Mouse (Mus musculus) heart, embryonic 12.5 days (tissue): ENCODE measurements around the gene Hecw2. TPM values are rescaled to one million over a fixed set of nuclear protein-coding genes. Genes with fewer than 3 reads are reported as not detected.

Experiments used
- ATAC-seq: fragments of 200-750 bp; cut with Nextera tagmentation; 2 replicates; pipeline ENCODE4 v1.8.0; 2017; ENCODE audit warnings: moderate TSS enrichment, moderate library complexity; ENCODE audit not compliant: insufficient number of reproducible peaks, low FRiP score
- H3K27ac ChIP-seq: fragments of 300-500 bp; sonication (generic); 2 replicates; pipeline ENCODE4 v1.5.1; 2016; ENCODE audit warnings: mild to moderate bottlenecking, moderate library complexity; ENCODE audit not compliant: poor library complexity, severe bottlenecking
- H3K27me3 ChIP-seq: fragments of 300-500 bp; sonication (generic); replicated peaks from 2 replicates; pipeline ENCODE4 v1.6.1; 2016; ENCODE audit warnings: mild to moderate bottlenecking, moderate library complexity
- H3K36me3 ChIP-seq: fragments of 300-500 bp; sonication (generic); 2 replicates; pipeline ENCODE4 v1.6.1; 2016; ENCODE audit warnings: mild to moderate bottlenecking, moderate library complexity
- H3K4me1 ChIP-seq: fragments of 300-500 bp; sonication (generic); replicated peaks from 2 replicates; pipeline ENCODE4 v1.6.1; 2016; ENCODE audit warnings: mild to moderate bottlenecking
- H3K4me2 ChIP-seq: fragments of 300-500 bp; sonication (generic); 2 replicates; pipeline ENCODE4 v1.6.1; 2016; ENCODE audit warnings: mild to moderate bottlenecking, moderate library complexity
- H3K4me3 ChIP-seq: fragments of 300-500 bp; sonication (generic); 2 replicates; pipeline ENCODE4 v1.5.1; 2016; ENCODE audit warnings: mild to moderate bottlenecking
- H3K9ac ChIP-seq: fragments of 300-500 bp; sonication (generic); 2 replicates; pipeline ENCODE4 v1.6.1; 2016; ENCODE audit warnings: mild to moderate bottlenecking, moderate library complexity
- H3K9me3 ChIP-seq: fragments of 300-500 bp; sonication (generic); replicated peaks from 2 replicates; pipeline ENCODE4 v1.6.1; 2016; ENCODE audit warnings: mild to moderate bottlenecking, moderate library complexity
- WGBS: fragments of 180-500 bp; shearing (Covaris S2); methylation state at CpG from one replicate; pipeline ENCODE4 v1.1.7; 2016; 5-methylcytosine and 5-hydroxymethylcytosine counted together
- polyA plus RNA-seq: library from polyadenylated mRNA; unstranded; fragments of >200 nt; fragmentation: Nextera tagmentation; extraction: Ambion mirVana; gene quantifications from 2 replicates; pipeline ENCODE4 v1.2.1, GENCODE M21; 2016

Gene Hecw2
- polyA plus RNA-seq, 1 experiment from 2014 or later: 8.2 TPM

DNA sequence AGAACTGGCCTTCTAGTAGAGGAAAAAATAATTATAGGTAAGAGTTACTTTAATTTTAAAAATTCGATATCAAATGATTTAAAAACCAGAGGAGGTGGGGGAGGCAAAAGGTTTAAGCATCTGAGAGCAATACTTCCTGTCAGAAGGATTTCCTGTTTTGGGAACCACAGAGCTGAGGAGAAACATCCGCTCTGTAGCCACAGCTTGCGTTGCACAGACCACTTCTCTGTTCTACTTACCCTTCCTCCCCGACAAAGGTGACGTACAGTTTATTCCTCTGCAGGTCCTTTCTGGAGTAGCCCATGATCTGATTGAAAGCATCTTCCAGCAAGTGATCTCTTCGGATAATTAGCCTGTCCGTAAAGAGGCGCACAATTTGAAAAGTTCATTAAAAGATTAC, 343.6 kb downstream of the Hecw2 start:
- H3K4me1 ChIP-seq: no peaks in the 10 kb centered on the region
- peaks cover 12% of the 10 kb centered on the region for H3K36me3 ChIP-seq
- WGBS: 66% methylated on average over 8 of the region's 8 CpGs
- no peaks in the 10 kb centered on the region for H3K9me3 ChIP-seq
- no peak overlapping the region for H3K4me3 ChIP-seq
- no peak for ATAC-seq
- H3K27me3 ChIP-seq: no peaks in the 10 kb centered on the region
- H3K27ac ChIP-seq: no peak overlapping the region
- H3K9ac ChIP-seq: no peak overlapping the region
- H3K4me2 ChIP-seq: no peak overlapping the region

DNA sequence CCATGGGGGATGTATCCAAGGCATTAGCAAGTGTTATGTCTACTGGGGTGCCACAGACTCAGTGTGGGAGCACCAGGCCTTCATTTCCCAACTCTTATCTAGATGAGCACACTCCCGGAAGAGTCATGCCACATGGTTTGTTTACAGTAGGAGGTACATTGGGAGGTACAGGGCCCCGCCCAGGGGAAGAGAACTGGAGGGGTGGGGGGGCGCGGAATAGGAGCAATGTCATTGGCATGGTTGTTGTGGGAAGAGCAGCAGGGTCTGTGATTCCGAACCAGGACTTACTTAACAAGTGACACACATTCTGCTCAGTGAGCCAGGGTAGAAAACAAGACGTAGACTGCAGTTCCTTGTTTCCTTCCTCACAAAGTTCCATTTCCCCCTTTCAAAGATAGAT, 344.1 kb downstream of the Hecw2 start:
- 70% methylated on average over 6 of the region's 6 CpGs for WGBS
- no peak overlapping the region for H3K9ac ChIP-seq
- no peak overlapping the region for H3K27ac ChIP-seq
- no peak overlapping the region for H3K4me3 ChIP-seq
- H3K9me3 ChIP-seq: no peaks in the 10 kb centered on the region
- no peaks in the 10 kb centered on the region for H3K27me3 ChIP-seq
- no peaks in the 10 kb centered on the region for H3K4me1 ChIP-seq
- no peak for ATAC-seq
- H3K4me2 ChIP-seq: no peak overlapping the region
- H3K36me3 ChIP-seq: peaks cover 12% of the 10 kb centered on the region

DNA sequence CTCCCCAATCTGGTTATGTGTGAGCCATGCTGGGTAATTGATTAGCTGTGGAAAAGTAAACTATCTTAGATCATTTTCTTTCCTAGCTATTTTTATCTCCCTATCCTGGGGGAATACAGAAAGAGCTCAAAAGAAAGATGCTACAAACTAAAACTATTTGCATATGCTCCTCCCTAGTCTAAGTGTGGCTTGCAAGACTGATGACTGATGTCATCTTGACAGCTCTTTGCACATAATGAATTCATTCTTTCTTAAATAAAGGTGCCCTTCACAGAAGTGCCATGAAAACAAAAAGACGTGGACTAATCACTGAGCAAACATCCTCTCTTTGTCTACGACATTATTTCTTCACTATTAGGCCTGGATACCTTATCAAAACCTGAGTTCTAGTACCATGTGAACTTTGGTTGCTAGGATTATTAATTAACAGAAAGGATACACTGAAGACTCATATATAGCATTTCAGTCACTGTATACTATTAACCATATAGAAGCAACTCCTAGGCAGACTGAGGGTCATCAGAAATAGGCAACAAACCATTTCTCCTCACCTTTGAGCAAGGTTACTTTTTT, 348.2 kb downstream of the Hecw2 start:
- Histone ChIP-seq H3K4me2 (no peak overlapping the region), H3K27me3 (no peaks in the 10 kb centered on the region), H3K36me3 (peaks cover 12% of the 10 kb centered on the region), H3K9ac (no peak overlapping the region), H3K4me3 (no peak overlapping the region), H3K9me3 (no peaks in the 10 kb centered on the region), H3K4me1 (no peaks in the 10 kb centered on the region), H3K27ac (no peak overlapping the region)
- no peak for ATAC-seq
- 39% methylated on average over 2 of the region's 2 CpGs for WGBS

DNA sequence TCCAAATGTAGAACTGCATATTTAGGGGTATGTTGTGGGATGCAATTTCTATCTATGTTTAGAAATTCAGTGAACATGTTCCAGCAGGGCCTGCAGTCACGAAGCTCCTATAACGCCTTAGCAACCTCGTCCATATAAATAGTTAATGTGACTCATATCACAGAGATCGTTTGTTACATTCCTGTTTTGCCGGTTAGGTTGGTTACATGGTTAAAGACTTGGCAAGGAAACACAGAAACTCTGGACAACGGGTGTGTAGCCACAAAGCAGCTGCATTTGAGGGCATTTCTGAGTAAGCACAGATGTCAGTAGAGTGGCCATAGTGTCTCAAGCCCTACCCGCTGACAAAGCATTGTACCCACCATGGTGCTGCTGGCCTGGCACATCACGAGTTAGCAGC, 349.1 kb downstream of the Hecw2 start:
- H3K4me1 ChIP-seq: no peaks in the 10 kb centered on the region
- H3K27me3 ChIP-seq: no peaks in the 10 kb centered on the region
- 75% methylated on average over 8 of the region's 8 CpGs for WGBS
- no peak overlapping the region for H3K4me3 ChIP-seq
- H3K4me2 ChIP-seq: no peak overlapping the region
- ATAC-seq: no peak
- H3K36me3 ChIP-seq: peaks cover 11% of the 10 kb centered on the region
- H3K9me3 ChIP-seq: no peaks in the 10 kb centered on the region
- no peak overlapping the region for H3K27ac ChIP-seq
- H3K9ac ChIP-seq: no peak overlapping the region

DNA sequence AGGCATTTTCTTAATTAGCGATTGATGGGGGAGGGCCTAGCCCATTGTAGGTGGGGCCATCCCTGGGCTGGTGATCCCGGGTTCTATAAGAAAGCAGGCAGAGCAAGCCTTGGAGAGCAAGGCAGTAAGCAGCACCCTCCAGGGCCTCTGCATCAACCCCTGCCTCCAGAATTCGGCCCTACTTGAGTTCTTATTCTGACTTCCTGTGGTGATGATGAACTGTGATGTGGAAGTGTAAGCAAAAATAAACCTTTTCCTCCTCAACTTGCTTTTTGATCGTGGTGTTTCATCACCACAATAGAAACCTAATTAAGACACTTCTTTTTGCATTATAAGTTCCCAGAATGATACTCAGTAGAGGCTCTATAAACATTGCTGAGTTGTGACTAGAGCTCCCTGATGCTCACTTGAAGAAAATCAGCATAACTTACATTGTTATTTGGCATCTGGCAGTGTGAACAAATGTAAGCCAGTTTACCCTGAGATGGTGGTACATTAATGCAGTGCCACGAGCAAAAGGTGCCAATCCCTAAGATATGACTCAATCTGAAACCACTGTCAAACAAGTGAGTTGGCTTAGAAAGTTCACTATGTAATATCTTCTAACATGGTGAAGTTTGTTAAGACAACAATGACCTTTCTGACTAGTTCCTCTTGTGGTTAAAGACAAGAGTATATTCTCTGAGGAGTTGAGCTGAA, 349.9 kb downstream of the Hecw2 start:
- no peak for ATAC-seq
- Histone ChIP-seq H3K4me2 (no peak overlapping the region), H3K4me3 (no peak overlapping the region), H3K27me3 (no peaks in the 10 kb centered on the region), H3K27ac (no peak overlapping the region), H3K9ac (no peak overlapping the region), H3K36me3 (peaks cover 3% of the 10 kb centered on the region; the same call in 1 of the 2 replicates), H3K9me3 (no peaks in the 10 kb centered on the region), H3K4me1 (no peaks in the 10 kb centered on the region)
- WGBS: 68% methylated on average over 5 of the region's 5 CpGs

DNA sequence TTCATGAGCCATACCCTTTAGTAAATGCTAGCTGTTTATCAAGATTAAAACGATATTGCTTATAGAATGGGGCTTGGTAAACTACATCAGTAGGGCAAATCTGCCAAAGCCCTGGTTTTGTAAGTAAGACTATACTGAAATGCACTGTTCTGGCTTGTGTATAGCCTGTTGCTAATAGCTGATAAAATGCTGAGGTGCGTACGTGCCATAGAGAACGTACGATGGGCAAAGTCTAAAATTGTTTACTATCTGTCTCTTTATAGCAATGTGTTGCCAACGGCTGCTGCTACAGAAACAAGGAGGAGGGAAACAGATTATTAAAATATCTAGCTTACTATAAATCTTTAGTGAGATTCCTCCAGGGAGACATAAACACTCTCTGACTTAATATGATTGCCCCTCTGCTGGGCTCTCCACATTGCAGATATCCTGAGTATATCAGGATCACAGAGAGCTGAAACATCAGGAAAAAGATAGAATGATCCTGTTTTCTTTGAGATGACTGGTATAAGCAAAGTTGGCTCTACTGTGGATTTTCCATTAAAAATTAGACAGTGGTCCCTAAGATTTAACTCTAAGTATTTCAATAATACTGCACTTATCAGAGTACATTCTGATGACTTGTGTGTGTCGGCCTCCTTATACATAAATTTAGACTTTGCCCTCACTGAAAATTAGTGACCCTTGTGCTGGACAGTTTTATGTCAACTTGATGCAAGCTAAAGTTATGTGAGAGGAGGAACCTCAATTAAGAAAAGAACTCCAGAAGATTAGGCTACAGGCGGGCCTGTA, 350.6 kb downstream of the Hecw2 start:
- ATAC-seq: no peak
- Histone ChIP-seq H3K4me3 (no peak overlapping the region), H3K4me2 (no peak overlapping the region), H3K9ac (no peak overlapping the region), H3K27ac (no peak overlapping the region), H3K36me3 (0 out of 2 replicates have a peak, but pooled peaks cover 3% of the 10 kb centered on the region), H3K27me3 (no peaks in the 10 kb centered on the region), H3K9me3 (no peaks in the 10 kb centered on the region), H3K4me1 (no peaks in the 10 kb centered on the region)
- 92% methylated on average over 8 of the region's 8 CpGs for WGBS

DNA sequence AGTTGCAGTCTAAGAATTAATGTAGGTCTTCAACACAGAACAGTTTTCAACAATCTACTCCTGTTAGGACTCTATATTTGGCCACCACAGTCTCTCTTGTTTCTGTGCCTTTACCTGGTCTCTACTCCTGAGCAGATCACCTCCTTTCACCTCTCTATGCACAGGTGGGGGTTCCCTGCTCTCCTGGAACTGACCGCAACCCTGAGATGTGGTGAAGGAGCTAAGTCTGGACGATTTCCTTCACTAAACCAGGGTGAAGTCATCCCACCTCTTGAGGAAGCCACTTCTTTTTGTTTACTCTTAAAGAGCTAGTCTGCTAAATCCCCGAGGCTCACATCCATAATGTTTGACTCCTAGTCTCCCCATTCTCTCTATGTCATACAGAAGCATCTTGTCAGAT, 351.9 kb downstream of the Hecw2 start:
- 76% methylated on average over 3 of the region's 3 CpGs for WGBS
- no peak for ATAC-seq
- no peaks in the 10 kb centered on the region; the same call in 1 of the 2 replicates for H3K4me1 ChIP-seq

DNA sequence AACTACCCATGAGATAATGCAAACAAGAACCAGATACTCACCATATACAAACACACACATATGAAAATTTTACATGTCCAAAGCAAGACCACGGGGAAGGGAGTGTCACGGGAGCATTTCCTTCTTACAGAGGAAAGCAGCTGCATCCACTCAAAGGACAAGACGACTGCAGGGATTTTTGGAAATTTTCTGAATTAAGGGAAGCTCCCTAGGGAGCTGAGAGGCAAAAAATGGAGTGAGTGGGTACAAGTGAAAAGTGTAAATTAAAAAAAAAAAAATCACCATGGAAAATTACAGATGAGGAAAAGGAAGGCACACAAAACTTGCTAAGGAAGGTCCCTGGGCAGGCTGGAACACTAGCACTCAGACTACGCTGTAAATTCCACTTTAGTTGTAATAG, 353.9 kb downstream of the Hecw2 start:
- Histone ChIP-seq H3K27me3 (no peaks in the 10 kb centered on the region), H3K27ac (no peak overlapping the region), H3K4me3 (no peak overlapping the region), H3K9ac (no peak overlapping the region), H3K36me3 (peaks cover 13% of the 10 kb centered on the region), H3K9me3 (no peaks in the 10 kb centered on the region), H3K4me2 (no peak overlapping the region), H3K4me1 (no peaks in the 10 kb centered on the region; the same call in 1 of the 2 replicates)
- no peak for ATAC-seq
- WGBS: 70% methylated on average over 4 of the region's 4 CpGs

More for the DNA sequence above, 351.9 kb downstream of the Hecw2 start:
- Histone ChIP-seq H3K36me3 (peaks cover 10% of the 10 kb centered on the region), H3K4me3 (no peak overlapping the region), H3K27me3 (no peaks in the 10 kb centered on the region), H3K27ac (no peak overlapping the region), H3K9ac (no peak overlapping the region), H3K4me2 (no peak overlapping the region), H3K9me3 (no peaks in the 10 kb centered on the region)

DNA sequence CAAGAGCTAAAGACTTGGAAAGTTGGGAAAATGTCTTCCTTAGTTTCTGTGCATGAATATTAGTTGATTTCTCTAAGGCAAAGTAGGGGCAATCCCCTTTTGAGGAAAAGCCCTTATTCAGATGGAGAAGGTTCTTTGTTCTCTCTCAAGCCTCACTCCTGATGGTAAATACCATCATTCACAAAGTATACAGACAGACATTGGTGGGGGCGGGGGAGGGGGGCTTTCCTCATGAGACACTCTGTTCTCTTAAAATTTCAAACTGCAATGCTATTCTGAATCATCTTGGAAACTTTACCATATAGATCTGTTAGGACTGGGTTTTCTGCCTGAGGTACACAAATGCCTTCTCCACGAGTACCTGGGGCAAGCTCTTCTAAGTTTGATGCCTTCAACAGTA, 355.6 kb downstream of the Hecw2 start:
- WGBS: 76% methylated on average over 2 of the region's 2 CpGs
- H3K4me2 ChIP-seq: no peak overlapping the region
- no peak for ATAC-seq
- H3K9ac ChIP-seq: no peak overlapping the region
- no peaks in the 10 kb centered on the region for H3K9me3 ChIP-seq
- H3K4me1 ChIP-seq: no peaks in the 10 kb centered on the region; the same call in 1 of the 2 replicates
- no peak overlapping the region for H3K4me3 ChIP-seq
- H3K27ac ChIP-seq: no peak overlapping the region
- no peaks in the 10 kb centered on the region for H3K27me3 ChIP-seq
- peaks cover 13% of the 10 kb centered on the region for H3K36me3 ChIP-seq

DNA sequence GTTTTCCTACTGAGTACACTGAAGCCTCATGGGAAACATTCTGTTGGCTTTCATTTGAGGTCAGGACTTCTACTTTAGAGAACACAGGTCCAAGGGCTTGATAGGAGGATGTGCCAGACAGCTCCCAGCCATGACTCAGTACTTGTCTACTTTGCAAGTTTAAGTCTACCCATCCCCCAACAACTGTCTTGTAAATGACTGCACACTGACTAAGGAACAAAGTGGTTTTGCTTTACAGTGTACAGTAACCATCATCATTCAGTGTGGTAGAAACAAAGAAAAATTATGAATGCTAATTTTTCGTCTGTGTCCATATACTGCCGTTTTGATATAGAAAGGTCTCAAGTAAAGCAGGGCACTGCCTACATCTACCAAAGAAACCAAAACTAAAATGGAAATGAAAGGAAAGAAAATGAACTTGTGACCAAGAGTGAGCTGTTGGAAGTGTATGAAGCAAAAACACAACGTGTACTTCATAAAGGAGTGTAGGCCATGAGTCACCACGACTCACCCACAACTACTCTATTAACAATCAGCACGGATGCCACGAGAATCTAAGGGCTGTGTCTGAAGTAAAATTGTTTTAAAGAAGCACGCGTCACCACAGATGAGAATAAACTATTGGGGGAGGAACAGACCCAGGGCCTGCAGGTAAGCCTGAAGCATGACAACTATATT, 356.6 kb downstream of the Hecw2 start:
- H3K27ac ChIP-seq: no peak overlapping the region
- H3K27me3 ChIP-seq: no peaks in the 10 kb centered on the region
- H3K36me3 ChIP-seq: peaks cover 13% of the 10 kb centered on the region
- no peaks in the 10 kb centered on the region for H3K9me3 ChIP-seq
- no peak overlapping the region for H3K4me3 ChIP-seq
- no peak overlapping the region for H3K9ac ChIP-seq
- no peak overlapping the region for H3K4me2 ChIP-seq
- WGBS: 82% methylated on average over 8 of the region's 8 CpGs
- no peaks in the 10 kb centered on the region; the same call in 1 of the 2 replicates for H3K4me1 ChIP-seq
- ATAC-seq: no peak

DNA sequence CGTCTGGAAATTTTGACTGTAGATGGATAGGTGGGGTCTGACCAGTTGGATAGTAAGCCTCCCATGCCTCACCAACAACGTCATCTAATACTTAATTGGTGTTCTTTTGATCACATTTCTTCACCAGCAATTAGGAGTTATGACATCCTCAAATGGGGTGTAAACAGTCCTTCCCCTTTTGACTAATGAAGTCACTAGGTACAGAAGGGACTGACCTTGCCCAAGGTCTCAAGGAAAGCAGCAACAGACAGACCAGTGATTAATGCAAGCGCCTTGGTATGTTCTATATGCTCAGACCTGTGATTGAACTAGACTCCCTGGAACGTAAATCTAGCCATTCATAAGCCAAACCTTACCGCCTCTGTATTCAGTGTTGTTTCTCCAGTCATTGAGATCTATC, 364.7 kb downstream of the Hecw2 start:
- peaks cover 19% of the 10 kb centered on the region for H3K36me3 ChIP-seq
- H3K9ac ChIP-seq: no peak overlapping the region

More for the DNA sequence above, 364.7 kb downstream of the Hecw2 start:
- H3K4me1 ChIP-seq: 0 out of 2 replicates have a peak, but pooled peaks cover 3% of the 10 kb centered on the region
- H3K4me3 ChIP-seq: no peak overlapping the region
- no peak overlapping the region for H3K27ac ChIP-seq
- no peaks in the 10 kb centered on the region for H3K9me3 ChIP-seq
- no peak for ATAC-seq
- 84% methylated on average over 5 of the region's 5 CpGs for WGBS
- H3K27me3 ChIP-seq: no peaks in the 10 kb centered on the region
- H3K4me2 ChIP-seq: no peak overlapping the region
